Mouse (Mus musculus) heart, postnatal 10 days (tissue): ENCODE results near the gene Abcc12. TPM values are rescaled to one million over a fixed set of nuclear protein-coding genes. Genes with fewer than 3 reads are reported as not detected.
A peak's percentile ranks its signal among the peaks of the same experiment; 100 is the strongest.

Source experiments
- DNase-seq, 2 experiments: peaks; one replicate each; pipeline ENCODE4 v3.0.0; 2021
- intact Hi-C: fragments of 180-260 bp; cut with DNase I; formaldehyde crosslinking; loops from one replicate; pipeline ENCODE4 v1.15.1; 2025
- total RNA-seq, 2 experiments: library from RNA; stranded (reverse); gene quantifications; 2 replicates each; pipeline ENCODE4 v1.2.3; 2021

Abcc12 gene
- total RNA-seq, 2 experiments from 2014 or later, result 0.07 to 0.15 TPM

GRCm38 (mm10) chr8:86581921-86582331 is 1.4 kb upstream of the Abcc12 start:
- DNase-seq, result no peak
- intact Hi-C loops, result loop anchor here (1.0 to 2.0 kb wide), 2 partner anchors 45 to 882 kb away; partner anchors contain the start of gene Neto2

DNA sequence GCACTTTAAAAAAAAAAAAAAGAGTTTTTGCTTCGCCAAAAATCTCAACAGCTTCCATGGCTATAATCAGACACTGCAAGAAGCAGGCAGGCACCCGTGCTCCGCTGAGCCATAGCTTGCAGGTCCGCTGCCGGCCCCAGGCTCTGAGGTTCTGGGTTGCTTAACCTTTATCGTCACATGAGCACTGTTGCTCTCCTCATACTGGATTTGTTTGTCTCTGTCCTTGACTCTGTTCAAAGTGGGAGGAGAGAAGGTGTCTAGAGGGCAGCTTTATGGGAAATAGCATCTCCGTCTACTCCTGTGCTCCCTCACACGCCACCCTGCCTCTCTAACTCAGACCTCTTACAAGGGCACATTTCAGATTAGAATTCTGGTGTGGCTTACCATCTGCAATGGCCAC is 1.8 kb downstream of the Abcc12 start:
- intact Hi-C loops, result no loop called here

GRCm38 (mm10) chr8:86578076-86578475 is 2.4 kb downstream of the Abcc12 start:
- intact Hi-C loops, result no loop called here
- DNase-seq, result peak; percentile 20 to 48

More for the DNA sequence above, 1.8 kb downstream of the Abcc12 start:
- no peak for DNase-seq

DNA sequence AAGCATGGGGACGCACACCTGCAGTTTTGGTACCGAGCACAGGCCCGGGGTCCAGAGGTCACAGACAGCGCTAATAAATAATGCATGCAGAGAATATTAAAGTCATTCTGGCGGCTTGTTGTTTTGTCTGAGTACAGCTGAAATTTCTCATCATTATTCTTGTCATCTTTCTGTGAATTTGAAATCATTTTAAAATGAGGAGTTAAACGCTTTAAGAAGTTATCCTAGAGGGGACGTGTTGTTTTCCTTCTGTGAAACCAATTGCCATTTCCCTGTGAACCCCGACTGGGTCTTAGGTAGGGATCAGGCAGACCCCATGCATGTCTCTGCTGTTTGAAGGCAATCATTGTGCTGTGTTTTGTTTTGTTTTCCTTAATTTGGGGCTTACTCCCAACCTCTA is 2.9 kb downstream of the Abcc12 start:
- no peak for DNase-seq
- intact Hi-C loops, result no loop called here

DNA sequence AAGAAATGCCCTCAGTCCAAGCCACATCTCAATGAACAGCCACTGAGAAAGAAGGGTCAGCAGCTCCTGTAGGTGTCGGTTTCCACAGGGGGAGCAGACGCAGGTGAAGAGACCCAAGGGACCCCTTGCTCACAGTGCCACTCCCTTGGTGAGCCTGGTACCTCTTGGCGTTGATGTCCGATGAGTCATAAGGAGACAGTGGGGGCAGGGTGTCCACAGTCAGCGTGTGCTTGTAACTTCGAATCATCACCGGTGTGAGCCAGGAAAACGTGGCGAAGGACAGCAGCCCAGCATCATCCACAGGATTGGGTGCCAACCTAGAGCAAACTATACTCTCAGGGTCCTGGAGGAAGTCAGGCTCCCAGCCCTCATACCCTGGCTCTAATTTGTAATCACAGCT is 16.8 kb downstream of the Abcc12 start:
- intact Hi-C loops, result no loop called here
- DNase-seq, result no peak

DNA sequence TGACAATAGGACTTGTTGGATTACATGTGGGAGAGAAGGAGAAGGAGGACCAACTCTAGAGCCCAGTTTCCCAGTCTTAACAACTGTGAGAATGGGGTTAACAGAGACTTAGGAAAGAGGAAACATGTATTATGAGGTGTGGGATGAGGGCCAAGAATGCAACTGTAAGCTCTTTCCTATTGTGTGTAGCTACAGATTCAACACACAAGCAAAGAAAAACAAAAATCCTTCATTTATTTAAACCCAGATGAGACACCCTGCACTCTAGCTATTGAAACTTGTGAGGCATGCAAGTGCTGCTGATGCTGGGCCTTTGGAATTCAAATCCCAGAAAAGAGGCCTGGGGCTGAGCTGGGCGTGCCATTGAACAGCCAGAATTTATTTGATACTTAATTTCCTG is 18.7 kb downstream of the Abcc12 start:
- intact Hi-C loops, result no loop called here
- DNase-seq, result peak in 1 of 2 experiments; percentile 14

GRCm38 (mm10) chr8:86560688-86561065 is 19.8 kb downstream of the Abcc12 start:
- DNase-seq, result no peak
- intact Hi-C loops, result no loop called here

GRCm38 (mm10) chr8:86559947-86560687 is 20.4 kb downstream of the Abcc12 start:
- intact Hi-C loops, result no loop called here
- DNase-seq, result no peak

DNA sequence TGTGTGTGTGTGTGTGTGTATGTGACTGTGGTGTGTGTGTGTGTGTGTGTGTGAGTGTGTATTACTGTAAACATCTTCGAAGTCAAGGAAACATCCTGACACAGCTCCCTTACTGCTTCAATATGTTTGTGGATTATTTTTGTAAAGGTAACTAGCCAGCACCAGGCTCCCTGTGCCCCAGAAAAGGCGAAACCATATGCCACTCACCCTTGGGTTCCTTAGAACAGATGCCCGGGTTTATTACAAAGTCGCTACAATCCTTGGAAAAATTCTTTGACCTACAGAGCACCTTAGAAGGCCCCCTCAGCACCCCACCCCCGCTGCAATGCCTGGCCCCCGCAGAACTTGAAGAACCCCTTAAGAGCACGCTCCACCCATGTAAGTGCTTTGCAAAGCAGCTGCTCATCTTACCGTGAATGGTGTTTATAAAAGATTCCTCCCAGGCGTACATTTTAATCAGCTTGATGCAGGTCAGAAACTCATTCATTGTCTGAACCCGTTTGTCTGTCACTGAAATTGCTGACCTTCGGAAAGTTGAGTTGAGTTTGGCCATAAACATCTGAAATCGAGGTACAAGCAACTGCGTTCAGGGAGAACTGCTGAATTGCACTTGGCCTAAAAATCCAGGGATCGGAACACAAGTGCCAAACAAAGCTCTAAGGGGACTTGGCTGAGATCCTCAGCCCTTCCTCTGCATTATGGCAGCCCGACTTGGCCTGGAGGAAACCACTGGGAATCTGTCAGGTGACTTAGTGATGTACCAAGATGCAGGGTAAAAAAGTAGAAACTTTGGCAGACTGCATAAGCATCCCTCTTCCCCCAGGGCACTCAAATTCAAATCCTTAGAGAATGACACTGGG is 23.1 kb downstream of the Abcc12 start:
- DNase-seq, result no peak
- intact Hi-C loops, result no loop called here

DNA sequence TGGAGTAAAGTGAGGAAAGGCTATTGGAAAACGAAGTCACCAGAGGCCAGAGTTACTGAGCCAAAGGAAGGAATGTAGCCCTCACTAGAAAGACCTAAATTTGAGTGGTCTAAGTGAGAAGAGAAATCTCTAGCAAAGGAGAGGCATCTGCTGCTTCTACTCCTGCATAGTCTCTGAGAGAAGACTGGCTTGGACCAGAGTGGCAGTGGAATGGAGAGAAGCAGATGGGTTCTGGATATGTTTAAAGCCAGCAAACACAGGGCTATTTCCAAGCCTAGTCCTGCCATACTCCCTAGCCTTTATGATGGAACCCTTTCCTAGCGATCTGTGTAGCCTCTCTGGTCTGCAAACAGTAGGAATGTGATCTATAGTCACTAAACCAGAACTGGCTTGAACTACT is 24.9 kb downstream of the Abcc12 start:
- no peak for DNase-seq
- intact Hi-C loops, result no loop called here

DNA sequence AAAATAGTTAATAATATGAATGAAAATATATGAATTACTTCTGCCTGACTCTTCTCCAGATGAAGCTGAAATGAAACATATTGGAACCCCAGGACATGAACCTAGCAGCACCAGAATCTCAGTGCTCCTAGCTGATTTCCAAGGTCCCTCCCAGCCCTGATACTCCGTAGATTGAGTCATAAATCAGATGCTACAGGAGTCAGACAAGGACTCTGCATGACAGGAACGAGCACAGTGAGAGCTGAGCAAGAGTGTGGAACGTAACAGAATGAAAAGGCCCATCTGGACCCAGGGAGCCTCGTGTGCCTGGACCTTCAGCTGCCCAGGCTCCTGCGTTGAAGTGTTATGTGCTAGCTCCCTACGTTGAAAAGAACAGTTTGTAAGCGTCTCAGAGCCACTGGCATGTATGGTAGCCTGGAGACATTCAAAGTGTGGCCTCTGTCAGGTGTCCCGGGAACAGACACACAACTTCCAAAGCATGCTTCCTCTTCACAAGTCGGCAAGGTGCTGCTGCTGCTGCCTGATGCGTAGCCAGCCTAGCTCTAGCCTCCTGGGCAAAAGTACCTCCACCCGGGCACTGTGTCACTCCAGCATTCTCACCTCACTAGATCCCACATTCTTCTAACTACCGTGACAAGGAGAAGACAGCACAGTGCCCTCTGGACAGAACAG is 26.1 kb downstream of the Abcc12 start:
- DNase-seq, result no peak
- intact Hi-C loops, result no loop called here

GRCm38 (mm10) chr8:86550516-86550915 is 30.0 kb downstream of the Abcc12 start:
- intact Hi-C loops, result no loop called here
- DNase-seq, result no peak

- no peak for DNase-seq
- intact Hi-C loops, result no loop called here
These were observed 34.5 kb downstream of the Abcc12 start for GRCm38 (mm10) chr8:86546001-86546400.

DNA sequence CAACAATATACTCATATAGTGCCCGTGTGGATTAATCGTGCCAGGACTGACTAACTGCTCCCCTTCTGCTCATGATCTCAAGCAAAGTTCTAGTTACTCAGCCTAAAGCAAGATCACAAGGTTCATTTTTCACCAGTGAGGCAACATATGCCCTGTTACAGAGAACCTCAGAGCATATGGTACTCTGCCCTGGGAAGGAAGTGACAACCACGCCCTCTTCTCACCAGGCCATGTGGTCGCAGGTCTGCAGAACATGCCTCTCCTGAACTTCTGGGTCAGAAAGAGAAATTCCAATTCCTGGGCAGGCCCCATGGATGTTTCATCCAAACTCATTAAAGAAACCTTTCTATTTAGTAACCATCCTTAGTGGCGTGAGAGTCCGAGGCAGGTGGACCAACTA is 39.6 kb downstream of the Abcc12 start:
- DNase-seq, result no peak
- intact Hi-C loops, result no loop called here

DNA sequence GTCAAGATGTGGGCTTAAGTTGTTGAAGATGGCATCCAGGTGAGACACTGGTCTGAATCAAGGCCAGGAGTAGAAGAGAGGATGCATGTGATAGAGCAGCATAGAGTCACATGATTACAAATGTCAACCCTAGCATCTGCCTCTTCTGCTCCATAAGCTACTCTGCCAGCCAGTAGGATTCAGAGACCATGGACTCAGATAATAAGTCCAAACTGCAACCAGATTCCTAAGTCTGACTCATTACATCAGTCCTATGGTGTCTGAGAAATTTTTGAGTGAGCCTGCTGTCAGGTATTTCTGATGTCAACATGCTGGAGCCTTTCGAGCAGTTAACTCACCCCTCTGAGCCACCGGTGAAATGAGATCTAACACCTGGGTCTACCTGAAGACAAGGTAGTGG is 40.1 kb downstream of the Abcc12 start:
- DNase-seq, result no peak
- intact Hi-C loops, result no loop called here

- intact Hi-C loops, result loop anchor here (1.0 to 5.0 kb wide), 3 partner anchors 46 to 934 kb away; partner anchors contain the start of gene Neto2
- DNase-seq, result no peak
These were observed 43.9 kb downstream of the Abcc12 start for GRCm38 (mm10) chr8:86536663-86536987.

DNA sequence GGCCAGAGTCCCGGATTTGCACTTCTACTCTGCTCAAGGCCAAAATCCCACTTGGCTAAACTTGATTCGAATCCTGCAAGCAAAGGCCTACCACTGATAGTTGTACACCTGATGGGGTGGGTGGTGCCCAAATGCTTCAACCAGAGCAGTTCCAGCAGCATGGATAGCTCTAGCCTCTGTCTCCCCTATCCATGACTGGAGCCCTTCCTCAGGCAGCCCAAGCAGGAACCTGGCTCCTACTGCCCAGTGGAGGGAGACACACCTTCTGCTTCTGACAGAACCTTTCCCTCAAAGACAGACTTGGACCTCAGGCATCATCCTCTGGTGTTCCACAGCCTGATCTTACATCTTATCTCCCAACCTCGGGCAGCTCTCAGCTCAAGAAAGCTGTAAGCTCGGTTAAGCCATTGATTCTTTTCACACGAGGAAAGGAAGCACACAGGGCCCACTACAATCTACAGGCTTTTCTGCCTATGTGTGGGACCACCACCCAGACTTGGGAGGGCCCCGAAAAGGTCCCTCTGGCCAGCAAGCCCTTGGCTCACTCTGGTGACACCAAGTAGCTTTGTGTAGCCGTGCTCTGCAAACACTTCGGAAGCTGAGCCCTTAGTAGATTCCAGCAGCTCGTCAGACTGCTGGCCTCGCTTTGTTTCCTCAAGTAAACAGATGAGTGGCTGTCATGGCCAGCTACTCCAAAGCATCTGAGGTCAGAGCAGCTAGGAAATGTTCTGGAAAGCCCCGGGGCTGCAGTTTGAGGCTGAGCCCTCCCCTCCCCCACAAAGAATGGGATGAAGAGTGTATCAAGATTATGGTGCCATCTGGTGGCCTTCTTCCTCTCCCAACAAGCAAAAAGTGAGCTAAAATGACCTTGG is 44.5 kb downstream of the Abcc12 start:
- peak; percentile 78 to 89 for DNase-seq
- intact Hi-C loops, result loop anchor here (1.0 to 5.0 kb wide), 3 partner anchors 47 to 934 kb away; partner anchors contain the start of gene Neto2

DNA sequence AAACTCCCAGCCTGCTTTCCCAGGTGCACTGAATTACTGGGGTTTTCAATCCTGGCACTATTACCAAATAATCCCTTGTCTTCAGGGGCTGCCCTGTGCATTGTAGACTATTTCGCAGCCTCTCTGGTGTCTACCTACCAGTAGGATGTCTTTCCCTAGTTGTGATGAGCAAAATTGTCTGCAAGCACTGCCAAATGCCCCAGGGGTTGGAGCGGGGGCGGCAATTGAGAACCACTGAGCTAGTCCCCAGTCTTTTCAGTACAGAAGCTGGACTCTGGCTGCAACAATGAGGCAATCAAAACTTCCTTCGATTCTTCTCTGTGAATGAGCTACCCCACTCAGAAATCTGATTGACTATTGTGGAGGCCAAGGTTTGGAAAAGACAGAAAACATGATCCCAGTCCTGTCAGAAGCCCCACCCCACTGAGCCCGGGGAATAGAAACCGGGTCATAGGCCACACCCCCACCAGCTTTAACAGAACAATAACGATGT is 45.4 kb downstream of the Abcc12 start:
- peak; percentile 17 to 39 for DNase-seq
- intact Hi-C loops, result loop anchor here (5.0 kb wide), 1 partner anchor 933 kb away; no protein-coding TSS in a partner anchor

GRCm38 (mm10) chr8:86529714-86530113 is 50.8 kb downstream of the Abcc12 start:
- intact Hi-C loops, result no loop called here
- no peak for DNase-seq
